Mouse (Mus musculus) liver, postnatal 0 days (tissue): Measurements from ENCODE around the gene Dcaf5.

Source experiments
- CTCF ChIP-seq: sonication (generic); IDR thresholded peaks from 2 replicates; pipeline ENCODE4 v1.5.1; 2016; ENCODE audit warnings: antibody characterized with exemption, low read depth
- EP300 ChIP-seq: IDR thresholded peaks from 2 replicates; pipeline ENCODE4 v1.6.1; 2016; ENCODE audit warnings: antibody characterized with exemption, low read depth, mild to moderate bottlenecking

DNA sequence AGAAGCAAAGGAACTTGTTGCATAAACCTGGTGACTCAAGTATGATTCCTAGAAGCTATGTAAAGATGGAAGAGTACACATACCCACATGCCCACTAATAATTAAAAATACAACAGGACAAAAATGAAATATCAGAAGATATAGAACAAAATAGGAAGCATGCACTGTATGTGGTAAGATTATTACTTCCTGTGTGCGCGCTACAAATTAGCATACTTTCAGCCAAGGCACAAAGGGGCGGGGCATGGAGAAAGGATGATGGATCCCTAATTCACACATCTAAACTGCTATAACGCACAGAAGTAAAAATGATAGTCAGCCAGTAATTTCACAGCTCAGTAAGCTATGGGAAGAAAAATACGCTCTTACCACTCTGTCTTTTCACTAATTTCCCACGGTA is 32.3 kb downstream of the Dcaf5 start:
- TF ChIP-seq CTCF (no peak), EP300 (no peak)
